Mouse (Mus musculus) neural tube, embryonic 15.5 days (tissue): ENCODE data around the gene Cpne1. TPM values are rescaled to one million over a fixed set of nuclear protein-coding genes. Genes with fewer than 3 reads are reported as not detected.
A peak's percentile ranks its signal among the peaks of the same experiment; 100 is the strongest.

Experiments used
- ATAC-seq: fragments of 200-750 bp; cut with Nextera tagmentation; 2 replicates; pipeline ENCODE4 v1.8.0; 2017; ENCODE audit warnings: mild to moderate bottlenecking, moderate TSS enrichment, moderate library complexity; ENCODE audit not compliant: low FRiP score
- H3K27ac ChIP-seq: fragments of 300-500 bp; sonication (generic); replicated peaks from 2 replicates; pipeline ENCODE4 v1.5.1; 2015; ENCODE audit warnings: mild to moderate bottlenecking, inconsistent platforms
- H3K27me3 ChIP-seq: fragments of 300-500 bp; sonication (generic); replicated peaks from 2 replicates; pipeline ENCODE4 v1.6.1; 2015; ENCODE audit warnings: inconsistent platforms
- H3K36me3 ChIP-seq: fragments of 300-500 bp; sonication (generic); 2 replicates; pipeline ENCODE4 v1.6.1; 2015; ENCODE audit warnings: inconsistent platforms
- H3K4me1 ChIP-seq: fragments of 300-500 bp; sonication (generic); 2 replicates; pipeline ENCODE4 v1.6.1; 2015; ENCODE audit warnings: inconsistent platforms
- H3K4me2 ChIP-seq: fragments of 300-500 bp; sonication (generic); 2 replicates; pipeline ENCODE4 v1.6.1; 2015; ENCODE audit warnings: inconsistent platforms, mild to moderate bottlenecking, moderate library complexity
- H3K4me3 ChIP-seq: fragments of 300-500 bp; sonication (generic); replicated peaks from 2 replicates; pipeline ENCODE4 v1.5.1; 2015; ENCODE audit warnings: mild to moderate bottlenecking, inconsistent platforms
- H3K9ac ChIP-seq: fragments of 300-500 bp; sonication (generic); replicated peaks from 2 replicates; pipeline ENCODE4 v1.6.1; 2015; ENCODE audit warnings: mild to moderate bottlenecking, inconsistent platforms
- H3K9me3 ChIP-seq: fragments of 300-500 bp; sonication (generic); replicated peaks from 2 replicates; pipeline ENCODE4 v1.6.1; 2016; ENCODE audit warnings: inconsistent platforms
- WGBS: fragments of 180-500 bp; shearing (Covaris S2); methylation state at CpG from one replicate; pipeline ENCODE4 v1.1.7; 2015; ENCODE audit warnings: mixed read lengths; 5-methylcytosine and 5-hydroxymethylcytosine counted together
- polyA plus RNA-seq: library from polyadenylated mRNA; unstranded; fragments of >200 nt; fragmentation: Nextera tagmentation; extraction: Ambion mirVana; gene quantifications from 2 replicates; pipeline ENCODE4 v1.2.1, GENCODE M21; 2015

The Cpne1 gene
- polyA plus RNA-seq, 1 experiment from 2014 or later, result 28.3 TPM

GRCm38 (mm10) chr2:156078421-156079182 lies 33.2 kb downstream of the Cpne1 start:
- Histone ChIP-seq H3K4me1 (peaks cover 7% of the 10 kb centered on the region), H3K36me3 (peaks cover 50% of the 10 kb centered on the region), H3K27me3 (no peaks in the 10 kb centered on the region), H3K27ac (no peak overlapping the region), H3K4me2 (no peak overlapping the region), H3K9ac (no peak overlapping the region), H3K9me3 (no peaks in the 10 kb centered on the region), H3K4me3 (no peak overlapping the region)
- 92% methylated on average over 16 of the region's 16 CpGs for WGBS
- no peak for ATAC-seq

DNA sequence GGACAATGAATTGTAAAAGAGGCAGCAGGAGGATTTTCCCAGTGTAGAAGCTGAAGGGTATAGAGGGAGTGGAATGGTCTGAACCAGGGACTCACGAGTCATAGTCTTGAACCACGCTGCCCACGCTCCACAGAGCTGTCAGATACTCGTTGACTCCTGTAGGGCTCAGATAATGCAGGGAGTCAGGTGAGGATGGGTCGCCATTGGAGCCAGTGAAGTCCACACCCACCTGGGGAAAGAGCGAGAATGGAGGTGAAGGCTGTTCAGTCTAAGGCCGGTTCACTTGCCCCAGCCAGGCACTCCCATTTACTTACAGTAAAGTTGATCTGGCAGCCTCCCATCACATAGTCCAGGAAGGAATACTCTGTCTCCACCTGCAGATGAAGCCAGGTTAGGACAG lies 34.3 kb downstream of the Cpne1 start:
- no peak overlapping the region for H3K27ac ChIP-seq
- H3K4me3 ChIP-seq, result no peak overlapping the region
- peaks cover 62% of the 10 kb centered on the region for H3K36me3 ChIP-seq
- no peak overlapping the region for H3K9ac ChIP-seq
- no peaks in the 10 kb centered on the region for H3K27me3 ChIP-seq
- 96% methylated on average over 7 of the region's 7 CpGs for WGBS
- ATAC-seq, result no peak
- H3K9me3 ChIP-seq, result no peaks in the 10 kb centered on the region
- H3K4me1 ChIP-seq, result peaks cover 7% of the 10 kb centered on the region
- no peak overlapping the region for H3K4me2 ChIP-seq

GRCm38 (mm10) chr2:156073725-156074124 lies 38.0 kb downstream of the Cpne1 start:
- Histone ChIP-seq H3K9me3 (no peaks in the 10 kb centered on the region), H3K27me3 (no peaks in the 10 kb centered on the region), H3K4me2 (no peak overlapping the region), H3K9ac (no peak overlapping the region), H3K4me3 (no peak overlapping the region), H3K27ac (no peak overlapping the region), H3K36me3 (peaks cover 91% of the 10 kb centered on the region), H3K4me1 (no peaks in the 10 kb centered on the region)
- no peak for ATAC-seq
- WGBS, result 95% methylated on average over 15 of the region's 15 CpGs

DNA sequence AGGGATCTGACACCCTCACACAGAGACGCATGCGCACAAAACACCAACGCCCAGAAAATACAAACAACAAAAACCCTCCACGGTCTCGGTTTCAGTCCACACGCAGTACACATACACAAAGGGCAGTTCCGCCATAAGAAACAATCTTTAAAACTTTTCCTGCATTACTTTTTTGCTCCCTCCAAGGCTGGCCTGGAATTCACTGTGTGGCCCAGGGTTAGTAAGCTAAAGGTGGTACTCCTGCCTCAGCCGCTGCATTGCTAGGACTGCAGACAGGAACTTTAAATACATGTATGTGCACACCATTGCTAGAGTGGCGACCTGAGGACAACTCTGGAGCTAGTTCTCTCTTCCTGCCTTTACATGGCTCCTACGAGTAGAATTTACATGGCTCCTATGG lies 40.5 kb downstream of the Cpne1 start:
- H3K27me3 ChIP-seq, result no peaks in the 10 kb centered on the region
- H3K9me3 ChIP-seq, result no peaks in the 10 kb centered on the region
- H3K4me3 ChIP-seq, result no peak overlapping the region
- 95% methylated on average over 10 of the region's 10 CpGs for WGBS
- peaks cover 78% of the 10 kb centered on the region for H3K36me3 ChIP-seq
- H3K9ac ChIP-seq, result no peak overlapping the region
- H3K4me1 ChIP-seq, result peaks cover 6% of the 10 kb centered on the region
- no peak for ATAC-seq
- no peak overlapping the region for H3K27ac ChIP-seq
- H3K4me2 ChIP-seq, result no peak overlapping the region

DNA sequence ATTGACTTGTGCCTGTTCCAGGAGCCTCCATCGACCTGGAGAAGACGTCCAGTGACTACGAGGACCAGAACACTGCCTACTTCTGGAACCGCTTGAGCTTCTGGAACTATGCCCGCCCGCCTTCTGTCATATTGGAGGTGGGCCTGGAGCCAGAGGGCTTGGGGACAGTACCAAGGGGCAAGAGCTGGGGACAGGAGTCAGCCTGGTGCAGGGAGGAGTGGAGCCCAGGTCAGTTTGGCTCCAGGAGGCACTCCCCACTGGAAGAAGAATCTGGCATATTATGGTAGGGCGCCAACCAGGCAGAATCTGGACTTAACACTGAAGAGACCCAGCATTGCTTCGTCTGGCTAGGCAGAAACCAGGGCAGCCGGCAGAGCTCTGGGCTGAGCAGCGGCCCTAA lies 43.8 kb downstream of the Cpne1 start:
- Histone ChIP-seq H3K9ac (no peak overlapping the region), H3K36me3 (peaks cover 45% of the 10 kb centered on the region), H3K27ac (no peak overlapping the region), H3K4me1 (peaks cover 13% of the 10 kb centered on the region), H3K4me2 (no peak overlapping the region), H3K27me3 (no peaks in the 10 kb centered on the region), H3K4me3 (no peak overlapping the region), H3K9me3 (no peaks in the 10 kb centered on the region)
- 94% methylated on average over 10 of the region's 10 CpGs for WGBS
- ATAC-seq, result no peak

DNA sequence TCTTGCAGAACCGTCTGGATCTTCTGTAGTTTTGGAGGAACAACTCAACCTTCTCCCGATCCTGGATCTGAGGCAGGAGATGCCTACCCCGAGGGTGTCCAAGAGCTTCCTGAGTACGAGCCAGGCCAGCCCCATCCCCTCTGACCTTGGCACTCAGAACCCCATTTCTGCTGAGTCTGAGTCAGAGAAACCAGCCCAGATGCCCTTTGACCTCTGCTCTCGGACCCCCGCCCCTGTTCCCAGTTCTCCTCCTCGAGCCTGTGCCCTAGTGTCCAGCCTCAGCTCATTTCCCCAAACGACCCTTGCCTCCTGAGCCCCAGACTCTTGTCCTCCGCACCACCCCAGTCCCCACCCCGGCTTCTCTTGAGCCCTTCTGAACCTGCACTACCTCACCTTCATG lies 45.6 kb downstream of the Cpne1 start:
- Histone ChIP-seq H3K9me3 (no peaks in the 10 kb centered on the region), H3K9ac (peak overlapping the region; percentile 79), H3K27ac (0 out of 2 replicates have a peak overlapping the region, but pooled peaks have one; percentile 87), H3K4me1 (peaks cover 13% of the 10 kb centered on the region), H3K27me3 (no peaks in the 10 kb centered on the region), H3K36me3 (peaks cover 29% of the 10 kb centered on the region), H3K4me2 (peak overlapping the region; percentile 96), H3K4me3 (peak overlapping the region; percentile 81)
- WGBS, result 33% methylated on average over 10 of the region's 10 CpGs
- peak; percentile 15; the same call in 1 of the 2 replicates for ATAC-seq

DNA sequence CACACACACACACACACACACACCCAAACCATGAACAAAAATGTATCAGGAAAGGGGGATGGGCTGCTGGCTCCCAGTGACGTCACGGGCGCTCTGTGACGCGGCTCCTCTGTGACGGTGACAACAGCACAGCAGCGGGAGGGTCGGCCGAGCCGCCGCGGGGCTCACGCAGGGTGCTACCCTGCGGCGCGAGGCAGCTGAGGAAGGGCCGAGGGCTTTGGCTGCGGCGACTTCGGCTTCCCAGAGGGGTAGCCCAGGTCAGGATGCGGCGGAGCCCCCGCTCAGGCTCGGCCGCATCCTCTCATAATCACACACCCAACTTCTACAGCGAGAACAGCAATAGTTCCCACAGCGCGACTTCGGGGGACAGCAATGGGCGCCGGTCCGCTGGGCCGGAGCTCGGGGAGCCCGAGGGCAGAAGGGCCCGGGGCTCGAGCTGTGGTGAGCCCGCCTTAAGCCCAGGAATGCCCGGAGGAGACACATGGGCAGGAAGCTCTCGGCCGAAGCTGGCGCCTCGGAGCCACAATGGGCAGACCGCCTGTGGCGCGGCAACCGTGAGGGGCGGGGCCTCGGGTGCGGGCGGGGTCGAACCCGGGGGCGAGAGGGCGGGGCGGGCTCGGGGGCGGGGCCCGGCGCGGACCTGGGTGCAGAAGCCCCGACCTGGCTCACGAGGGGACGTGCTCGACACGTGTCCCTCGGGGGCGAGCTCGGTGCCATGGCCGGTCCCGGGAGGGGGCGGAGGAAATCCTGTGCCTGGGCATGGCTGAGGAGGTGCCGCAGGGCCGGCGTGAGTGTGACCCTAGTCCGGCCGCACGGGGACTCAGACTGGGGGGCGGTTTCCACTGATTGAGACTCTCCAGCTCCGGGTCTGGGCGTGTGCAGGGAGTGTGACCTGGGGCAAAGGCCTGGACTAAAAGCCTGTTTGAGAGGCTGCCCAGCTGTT lies 46.4 kb downstream of the Cpne1 start, which contains the start of gene Spag4:
Gene Spag4 (plus strand): TSS at position 77 of the 943 bp plus-strand sequence.
- peaks cover 13% of the 10 kb centered on the region for H3K4me1 ChIP-seq
- peak within 1 kb of the TSS; percentile 96 for H3K4me2 ChIP-seq
- peak; percentile 82 for ATAC-seq
- H3K9ac ChIP-seq, result peak within 1 kb of the TSS; percentile 79
- peak within 1 kb of the TSS; percentile 81 for H3K4me3 ChIP-seq
- H3K27ac ChIP-seq, result peak within 1 kb of the TSS; percentile 87
- peaks cover 23% of the 10 kb centered on the region for H3K36me3 ChIP-seq
- H3K9me3 ChIP-seq, result no peaks in the 10 kb centered on the region
- H3K27me3 ChIP-seq, result no peaks in the 10 kb centered on the region
- under 1% methylated on average over 77 of the region's 81 CpGs for WGBS

- H3K36me3 ChIP-seq, result no peaks in the 10 kb centered on the region
- no peak within 1 kb of the TSS for H3K4me3 ChIP-seq
- no peaks in the 10 kb centered on the region for H3K4me1 ChIP-seq
- no peaks in the 10 kb centered on the region for H3K27me3 ChIP-seq
- H3K9ac ChIP-seq, result no peak within 1 kb of the TSS
- ATAC-seq, result no peak
- H3K9me3 ChIP-seq, result no peaks in the 10 kb centered on the region
- H3K27ac ChIP-seq, result no peak within 1 kb of the TSS
- 86% methylated on average over 9 of the region's 9 CpGs for WGBS
- H3K4me2 ChIP-seq, result no peak within 1 kb of the TSS
Observed at GRCm38 (mm10) chr2:156052816-156053215, 58.9 kb downstream of the Cpne1 start, which contains the start of gene Fer1l4. TSS of gene Fer1l4 (minus strand) at chr2:156052947.

DNA sequence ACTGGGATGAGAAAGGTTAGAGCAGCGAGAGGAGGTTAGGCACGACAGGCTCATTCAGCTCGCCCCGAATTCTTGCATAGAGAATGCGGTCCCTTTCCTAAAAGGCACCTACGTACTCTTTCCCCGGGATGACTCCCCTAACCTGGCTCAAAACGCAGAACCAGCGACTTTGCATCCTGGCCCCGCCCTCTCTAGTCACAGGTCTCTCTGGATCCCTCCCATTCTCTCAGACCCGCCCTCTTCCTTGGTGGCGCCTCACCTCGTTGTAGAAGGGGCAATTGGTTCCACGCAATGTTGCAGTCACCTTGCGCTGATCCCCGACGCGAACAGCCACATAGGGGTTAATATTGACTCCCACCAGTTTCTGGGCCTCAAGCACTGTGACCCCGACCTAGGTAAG lies 63.8 kb downstream of the Cpne1 start:
- H3K4me1 ChIP-seq, result no peaks in the 10 kb centered on the region
- no peak overlapping the region for H3K9ac ChIP-seq
- H3K9me3 ChIP-seq, result no peaks in the 10 kb centered on the region
- no peak for ATAC-seq
- H3K27ac ChIP-seq, result no peak overlapping the region
- peaks cover 8% of the 10 kb centered on the region; the same call in 1 of the 2 replicates for H3K27me3 ChIP-seq
- WGBS, result 6% methylated on average over 19 of the region's 19 CpGs
- H3K4me2 ChIP-seq, result peak overlapping the region; percentile 32
- H3K4me3 ChIP-seq, result no peak overlapping the region
- H3K36me3 ChIP-seq, result no peaks in the 10 kb centered on the region

DNA sequence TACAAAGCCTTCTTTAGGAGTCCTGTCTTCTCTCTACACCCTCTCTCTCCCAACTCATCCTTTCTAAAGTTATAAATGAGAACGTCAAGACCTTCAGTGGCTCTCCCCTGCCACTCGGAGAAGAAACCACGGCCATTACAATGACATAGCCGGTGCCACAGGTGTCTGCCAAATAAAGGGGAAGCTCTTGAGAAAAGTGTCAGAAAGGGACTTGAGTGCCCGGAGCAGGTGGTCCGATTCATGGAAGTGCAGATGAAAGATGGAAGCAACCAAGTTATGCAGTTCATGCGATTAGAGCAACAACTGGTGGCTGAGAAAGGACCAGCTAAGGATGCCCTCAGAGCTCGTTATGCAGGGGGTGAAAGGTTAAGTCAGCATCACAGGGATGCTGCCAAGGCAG lies 68.9 kb downstream of the Cpne1 start:
- Histone ChIP-seq H3K27me3 (peaks cover 8% of the 10 kb centered on the region; the same call in 1 of the 2 replicates), H3K9ac (no peak overlapping the region), H3K36me3 (no peaks in the 10 kb centered on the region), H3K4me1 (no peaks in the 10 kb centered on the region), H3K9me3 (no peaks in the 10 kb centered on the region), H3K4me2 (no peak overlapping the region), H3K27ac (no peak overlapping the region), H3K4me3 (no peak overlapping the region)
- no peak for ATAC-seq
- whole genome bisulfite sequencing, result 84% methylated on average over 8 of the region's 8 CpGs

- no peak overlapping the region for H3K4me3 ChIP-seq
- no peaks in the 10 kb centered on the region for H3K36me3 ChIP-seq
- H3K9me3 ChIP-seq, result no peaks in the 10 kb centered on the region
- H3K4me2 ChIP-seq, result no peak overlapping the region
- no peak overlapping the region for H3K9ac ChIP-seq
- 92% methylated on average over 3 of the region's 3 CpGs for WGBS
- H3K27me3 ChIP-seq, result no peaks in the 10 kb centered on the region
- ATAC-seq, result no peak
- no peaks in the 10 kb centered on the region for H3K4me1 ChIP-seq
- H3K27ac ChIP-seq, result no peak overlapping the region
Observed at GRCm38 (mm10) chr2:156039390-156039789, 72.4 kb downstream of the Cpne1 start.
